Mouse (Mus musculus) midbrain, embryonic 14.5 days (tissue): ENCODE measurements around the gene Lpar1. TPM values are rescaled to one million over a fixed set of nuclear protein-coding genes. Genes with fewer than 3 reads are reported as not detected.

Experiments used
- microRNA-seq: library from miRNA; unstranded; fragments of <30 nt; microRNA quantifications from one replicate; pipeline ENCODE4, GENCODE M21; 2016
- polyA plus RNA-seq: library from polyadenylated mRNA; unstranded; fragments of >200 nt; fragmentation: Nextera tagmentation; extraction: Ambion mirVana; gene quantifications from 2 replicates; pipeline ENCODE4 v1.2.1, GENCODE M21; 2014

Gene Lpar1
- polyA plus RNA-seq, 1 experiment from 2014 or later = 20.6 TPM

Small RNA genes within 50 kb of the gene (microRNA-seq; reads per million reads assigned to microRNA genes)
- not detected for gene Mir3095

Other genes starting within 250 kb of the Lpar1 start
- not detected in 2 replicates for gene Olfr267, start 233.8 kb upstream of the Lpar1 start, polyA plus RNA-seq